Mouse (Mus musculus) hindbrain, embryonic 10.5 days (tissue): ENCODE results near the gene Ints1. TPM values are rescaled to one million over a fixed set of nuclear protein-coding genes. Genes with fewer than 3 reads are reported as not detected.
A peak's percentile ranks its signal among the peaks of the same experiment; 100 is the strongest.

Source experiments
- DNase-seq: peaks from one replicate; pipeline ENCODE4 v3.0.0-alpha.2; 2017; ENCODE audit warnings: low spot score
- H3K27ac ChIP-seq: fragments of 300-500 bp; sonication (generic); 2 replicates; pipeline ENCODE4 v1.5.1; 2016; ENCODE audit warnings: mild to moderate bottlenecking, moderate library complexity
- H3K27me3 ChIP-seq: fragments of 300-500 bp; sonication (generic); 2 replicates; pipeline ENCODE4 v1.6.1; 2016; ENCODE audit warnings: mild to moderate bottlenecking; ENCODE audit not compliant: poor library complexity, insufficient read depth, severe bottlenecking
- H3K36me3 ChIP-seq: fragments of 300-500 bp; sonication (generic); 2 replicates; pipeline ENCODE4 v1.6.1; 2016; ENCODE audit warnings: mild to moderate bottlenecking, moderate library complexity
- H3K4me1 ChIP-seq: fragments of 300-500 bp; sonication (generic); replicated peaks from 2 replicates; pipeline ENCODE4 v1.6.1; 2016; ENCODE audit warnings: mild to moderate bottlenecking
- H3K4me3 ChIP-seq: fragments of 300-500 bp; sonication (generic); 2 replicates; pipeline ENCODE4 v1.5.1; 2016; ENCODE audit warnings: mild to moderate bottlenecking, moderate library complexity
- H3K9me3 ChIP-seq: fragments of 300-500 bp; sonication (generic); 2 replicates; pipeline ENCODE4 v1.6.1; 2016; ENCODE audit warnings: mild to moderate bottlenecking, moderate library complexity
- WGBS: fragments of 180-500 bp; shearing (Covaris S2); methylation state at CpG from one replicate; pipeline ENCODE4 v1.1.7; 2016; 5-methylcytosine and 5-hydroxymethylcytosine counted together
- polyA plus RNA-seq: library from polyadenylated mRNA; unstranded; fragments of >200 nt; fragmentation: Nextera tagmentation; extraction: Ambion mirVana; gene quantifications from 2 replicates; pipeline ENCODE4 v1.2.1, GENCODE M21; 2016

The Ints1 gene
- polyA plus RNA-seq, result 34.8 and 39.0 TPM in 2 replicates

- Histone ChIP-seq H3K27ac (peak within 1 kb of the TSS; percentile 87), H3K4me3 (peak within 1 kb of the TSS; percentile 97), H3K27me3 (no peaks in the 10 kb centered on the region), H3K4me1 (peaks cover 18% of the 10 kb centered on the region), H3K36me3 (peaks cover 39% of the 10 kb centered on the region), H3K9me3 (no peaks in the 10 kb centered on the region)
- DNase-seq, result peak; percentile 95
- WGBS, result under 1% methylated on average over 55 of the region's 55 CpGs
Observed at GRCm38 (mm10) chr5:139775216-139775926, at the start of gene Ints1. TSS of gene Ints1 (minus strand) at chr5:139775674.

GRCm38 (mm10) chr5:139824531-139824930 is 49.1 kb upstream of the Ints1 start:
- Histone ChIP-seq H3K9me3 (no peaks in the 10 kb centered on the region), H3K4me1 (peaks cover 21% of the 10 kb centered on the region), H3K27me3 (no peaks in the 10 kb centered on the region), H3K36me3 (peaks cover 44% of the 10 kb centered on the region), H3K4me3 (no peak overlapping the region), H3K27ac (no peak overlapping the region)
- DNase-seq, result no peak
- WGBS, result 95% methylated on average over 10 of the region's 10 CpGs

- no peaks in the 10 kb centered on the region for H3K27me3 ChIP-seq
- WGBS, result 86% methylated on average over 12 of the region's 12 CpGs
- no peaks in the 10 kb centered on the region for H3K9me3 ChIP-seq
- peaks cover 44% of the 10 kb centered on the region for H3K36me3 ChIP-seq
- no peak overlapping the region for H3K27ac ChIP-seq
- no peak for DNase-seq
- H3K4me3 ChIP-seq, result no peak overlapping the region
- H3K4me1 ChIP-seq, result peaks cover 17% of the 10 kb centered on the region
Observed at GRCm38 (mm10) chr5:139821466-139822459, 46.3 kb upstream of the Ints1 start.

- no peaks in the 10 kb centered on the region for H3K9me3 ChIP-seq
- no peak for DNase-seq
- 85% methylated on average over 9 of the region's 9 CpGs for WGBS
Observed at GRCm38 (mm10) chr5:139819538-139820181, 44.2 kb upstream of the Ints1 start, which contains the start of gene Tmem184a. TSS of gene Tmem184a (minus strand) at chr5:139819917.

DNA sequence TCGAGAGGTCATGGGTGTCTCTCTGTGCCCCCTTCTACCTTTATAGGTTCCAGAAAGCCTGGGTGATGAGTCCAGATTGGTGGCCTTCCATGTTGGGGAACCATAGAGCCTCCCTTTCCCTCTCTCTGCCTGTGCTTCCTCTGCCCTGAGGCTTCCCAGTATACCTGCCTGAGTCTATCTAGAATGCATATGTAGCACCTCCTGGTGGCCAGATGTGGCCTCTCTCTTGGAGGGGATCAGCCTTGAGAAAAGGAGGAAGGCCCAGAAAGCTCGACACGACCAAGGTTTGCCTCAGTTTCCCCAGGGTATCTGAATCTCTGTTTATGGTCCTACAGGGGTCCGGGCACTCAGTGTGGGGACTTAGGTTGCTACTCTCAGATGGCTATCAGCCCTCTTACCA is 43.3 kb upstream of the Ints1 start:
- peaks cover 35% of the 10 kb centered on the region for H3K36me3 ChIP-seq
- WGBS, result 54% methylated on average over 4 of the region's 4 CpGs
- H3K27me3 ChIP-seq, result peaks cover 20% of the 10 kb centered on the region
- peaks cover 10% of the 10 kb centered on the region for H3K4me1 ChIP-seq
- no peak overlapping the region for H3K4me3 ChIP-seq
- no peak overlapping the region for H3K27ac ChIP-seq
- DNase-seq, result peak; percentile 33
- no peaks in the 10 kb centered on the region for H3K9me3 ChIP-seq

More at GRCm38 (mm10) chr5:139819538-139820181, 44.2 kb upstream of the Ints1 start, which contains the start of gene Tmem184a:
- Histone ChIP-seq H3K4me1 (0 out of 2 replicates have a peak, but pooled peaks cover 4% of the 10 kb centered on the region), H3K36me3 (peaks cover 43% of the 10 kb centered on the region), H3K27me3 (peaks cover 11% of the 10 kb centered on the region; the same call in 1 of the 2 replicates), H3K4me3 (no peak within 1 kb of the TSS), H3K27ac (no peak within 1 kb of the TSS)

- H3K4me3 ChIP-seq, result no peak overlapping the region
- H3K4me1 ChIP-seq, result peaks cover 13% of the 10 kb centered on the region
- DNase-seq, result no peak
- no peaks in the 10 kb centered on the region for H3K9me3 ChIP-seq
- WGBS, result 80% methylated on average over 3 of the region's 3 CpGs
- peaks cover 28% of the 10 kb centered on the region for H3K36me3 ChIP-seq
- peaks cover 27% of the 10 kb centered on the region for H3K27me3 ChIP-seq
- no peak overlapping the region for H3K27ac ChIP-seq
Observed at GRCm38 (mm10) chr5:139818056-139818455, 42.6 kb upstream of the Ints1 start.

GRCm38 (mm10) chr5:139817292-139817691 is 41.8 kb upstream of the Ints1 start:
- Histone ChIP-seq H3K4me1 (peaks cover 15% of the 10 kb centered on the region), H3K27me3 (peaks cover 34% of the 10 kb centered on the region), H3K27ac (no peak overlapping the region), H3K9me3 (no peaks in the 10 kb centered on the region), H3K36me3 (peaks cover 20% of the 10 kb centered on the region), H3K4me3 (no peak overlapping the region)
- no peak for DNase-seq
- WGBS, result 9% methylated on average over 1 of the region's 1 CpGs

GRCm38 (mm10) chr5:139816445-139816844 is 41.0 kb upstream of the Ints1 start:
- Histone ChIP-seq H3K4me3 (no peak overlapping the region), H3K4me1 (peaks cover 13% of the 10 kb centered on the region), H3K27ac (no peak overlapping the region), H3K36me3 (peaks cover 11% of the 10 kb centered on the region; the same call in 1 of the 2 replicates), H3K9me3 (no peaks in the 10 kb centered on the region), H3K27me3 (peaks cover 38% of the 10 kb centered on the region)
- no peak for DNase-seq

DNA sequence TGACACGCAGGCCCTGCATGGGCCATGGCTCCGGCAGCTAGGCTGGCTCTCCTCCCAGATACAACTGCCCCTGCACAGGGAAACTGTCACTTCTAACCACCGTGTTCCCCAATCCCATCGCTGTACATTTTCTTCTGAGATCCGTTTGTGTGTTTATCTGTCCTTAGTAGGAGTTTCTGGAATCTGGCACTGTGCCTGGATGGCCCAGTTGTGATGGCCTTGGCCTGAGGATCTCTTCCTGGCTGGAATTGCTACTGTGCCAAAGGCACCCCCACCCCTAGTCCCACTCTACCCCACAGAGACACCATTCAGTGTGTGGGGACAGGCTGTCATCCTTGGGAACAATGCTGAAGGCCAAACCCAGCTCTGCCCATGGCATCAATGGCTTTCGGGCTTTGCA is 40.5 kb upstream of the Ints1 start:
- peaks cover 13% of the 10 kb centered on the region for H3K4me1 ChIP-seq
- peaks cover 38% of the 10 kb centered on the region for H3K27me3 ChIP-seq
- H3K27ac ChIP-seq, result no peak overlapping the region
- no peak overlapping the region for H3K4me3 ChIP-seq
- no peak for DNase-seq
- no peaks in the 10 kb centered on the region for H3K9me3 ChIP-seq
- 82% methylated on average over 6 of the region's 6 CpGs for WGBS
- 0 out of 2 replicates have a peak, but pooled peaks cover 7% of the 10 kb centered on the region for H3K36me3 ChIP-seq

DNA sequence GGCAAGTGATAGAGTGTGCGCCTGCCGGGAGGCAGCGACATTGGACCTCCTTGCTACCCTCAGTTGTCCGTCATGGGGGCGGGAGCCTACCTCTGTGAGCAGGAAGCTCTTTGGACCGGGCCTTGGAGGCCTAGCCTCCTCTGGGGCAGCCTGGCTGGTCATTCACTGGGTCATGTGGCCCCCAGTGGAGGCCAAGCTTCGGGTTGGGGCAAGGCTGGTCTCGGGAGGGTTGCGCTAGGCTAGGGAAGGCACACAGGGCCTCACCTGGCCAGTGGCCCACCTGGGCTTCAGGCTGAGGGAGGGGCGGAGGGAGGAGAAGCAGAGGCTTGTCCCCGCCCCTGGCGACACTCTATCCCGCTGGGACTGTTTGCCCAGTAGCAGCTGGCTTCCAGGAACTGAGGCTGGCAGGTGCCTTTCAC is 38.5 kb upstream of the Ints1 start:
- H3K4me3 ChIP-seq, result peak overlapping the region; percentile 34; the same call in 1 of the 2 replicates
- WGBS, result 7% methylated on average over 13 of the region's 13 CpGs
- DNase-seq, result no peak
- H3K4me1 ChIP-seq, result peaks cover 13% of the 10 kb centered on the region
- H3K9me3 ChIP-seq, result no peaks in the 10 kb centered on the region
- H3K36me3 ChIP-seq, result no peaks in the 10 kb centered on the region
- peaks cover 38% of the 10 kb centered on the region for H3K27me3 ChIP-seq
- peak overlapping the region; percentile 59 for H3K27ac ChIP-seq

DNA sequence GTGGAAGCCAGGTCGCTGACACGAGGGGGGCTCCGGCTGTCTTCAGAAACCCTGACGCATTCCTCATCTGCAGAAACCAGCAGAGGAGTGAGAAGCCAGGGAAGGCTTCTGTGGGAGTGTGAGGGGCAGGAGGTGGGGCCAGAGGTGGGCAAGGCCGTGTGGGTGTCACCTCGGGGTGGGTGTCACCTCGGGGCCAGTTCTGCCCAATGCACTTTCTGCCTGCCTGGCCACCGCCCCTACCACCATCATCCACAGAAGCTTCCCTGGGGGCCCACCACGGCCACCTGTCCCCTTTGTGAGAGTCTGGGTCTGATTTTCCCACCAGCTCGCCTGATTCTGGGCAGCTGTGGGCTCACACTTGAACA is 37.6 kb upstream of the Ints1 start:
- H3K4me1 ChIP-seq, result peaks cover 13% of the 10 kb centered on the region
- H3K36me3 ChIP-seq, result no peaks in the 10 kb centered on the region
- DNase-seq, result no peak
- H3K4me3 ChIP-seq, result no peak overlapping the region
- 51% methylated on average over 10 of the region's 10 CpGs for WGBS
- 0 out of 2 replicates have a peak overlapping the region, but pooled peaks have one; percentile 46 for H3K27ac ChIP-seq
- no peaks in the 10 kb centered on the region for H3K9me3 ChIP-seq
- peaks cover 38% of the 10 kb centered on the region for H3K27me3 ChIP-seq

DNA sequence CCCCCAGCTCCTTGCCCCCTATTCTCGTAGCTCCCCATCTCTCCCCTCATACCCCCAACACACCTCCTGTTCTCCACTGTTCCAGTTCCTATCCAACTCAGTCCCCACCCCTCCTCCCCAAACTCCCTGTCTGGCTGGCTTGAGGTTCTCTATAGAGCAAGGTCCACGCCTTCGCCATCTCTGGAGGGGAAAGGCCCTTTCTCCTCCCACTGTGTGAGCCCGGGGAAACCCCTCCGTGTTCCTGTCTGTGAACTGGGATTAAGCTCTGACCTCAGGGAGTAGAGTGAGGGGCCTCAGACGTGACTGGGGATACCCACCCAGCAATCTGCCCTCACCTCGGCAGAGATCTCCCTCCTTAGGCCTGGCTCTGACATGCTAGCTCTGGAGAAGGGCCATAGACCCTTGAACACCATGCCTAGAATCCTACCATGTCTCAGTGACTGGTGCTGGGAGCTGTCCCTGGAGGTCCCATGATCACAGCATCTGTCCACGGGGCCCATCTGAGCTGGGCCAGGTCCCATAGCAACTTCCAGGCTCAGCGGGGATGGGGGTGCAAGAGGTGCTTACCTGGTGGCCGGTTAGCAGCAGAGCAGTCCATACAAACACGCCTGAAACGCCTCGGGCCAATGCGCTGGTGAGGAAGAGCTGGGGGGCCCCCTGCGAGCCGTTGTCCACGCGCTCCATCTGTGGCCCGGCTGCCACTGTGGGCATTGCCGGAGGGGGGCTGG is 37.1 kb upstream of the Ints1 start:
- no peak for DNase-seq
- Histone ChIP-seq H3K36me3 (no peaks in the 10 kb centered on the region), H3K4me3 (no peak overlapping the region), H3K27me3 (peaks cover 38% of the 10 kb centered on the region), H3K4me1 (peaks cover 13% of the 10 kb centered on the region), H3K27ac (0 out of 2 replicates have a peak overlapping the region, but pooled peaks have one; percentile 46), H3K9me3 (no peaks in the 10 kb centered on the region)
- WGBS, result 71% methylated on average over 20 of the region's 20 CpGs
